Comparison of ENCODE assay signal across 9 mouse cellular contexts in genomic region chr17:21231654-21232053, GRCm38 (mm10). TPM values are rescaled to one million over a fixed set of nuclear protein-coding genes. Genes with fewer than 3 reads are reported as not detected.
DNase-seq lines count a peak whose midpoint lies in the region; ATAC-seq and TF ChIP-seq lines count a peak whose summit lies in the region.
"Had no signal": no experiment of that assay in that cellular context is flagged by ENCODE, and none has a peak within 500 bp of the region (broad histone marks: within the 10 kb centered on the region; RNA-seq: fewer than 3 reads in every experiment).

No protein-coding gene starts in this region.

- DNase-seq in cerebellum, adult 11 months, result peak; percentile 0
- no peak for DNase-seq in cerebellum, adult 9-11 months
- DNase-seq in urinary bladder, postnatal 25 days (ENCODE audit: low spot score), result peak; percentile 31
- no peak for DNase-seq in urinary bladder, postnatal 10 days (ENCODE audit: low spot score)
- peak; percentile 35 for DNase-seq in forebrain, embryonic 14.5 days (ENCODE audit: low spot score)
- peak; percentile 3 to 53 for DNase-seq in layer of hippocampus, adult 8-10 months (ENCODE audit: low spot score in 2 of 2)
- DNase-seq in lung, postnatal 0 days (ENCODE audit: low spot score), result peak; percentile 39
- DNase-seq in spleen, adult 18-20 months, result peak; percentile 24 to 58

- no peak for TF ChIP-seq EP300 in lung, postnatal 0 days (IDR thresholded peaks at IDR 0.05)

- no peak for ATAC-seq in forebrain, embryonic 14.5 days
- no peak for ATAC-seq in lung, postnatal 0 days

- peak; percentile 66 for TF ChIP-seq CTCF in lung, postnatal 0 days (IDR thresholded peaks at IDR 0.05)

- no peaks in the 10 kb centered on the region for H3K27me3 ChIP-seq in forebrain, embryonic 14.5 days (replicated peaks; ENCODE audit: control insufficient read depth, insufficient read depth, low read length)
- H3K27me3 ChIP-seq in lung, postnatal 0 days (replicated peaks; ENCODE audit: insufficient read depth, low read length), result no peaks in the 10 kb centered on the region
- H3K27me3 ChIP-seq: limb, embryonic 15.5 days had no signal

- H3K4me2 ChIP-seq in forebrain, embryonic 14.5 days (ENCODE audit: low read length), result no peak overlapping the region
- H3K4me2 ChIP-seq in lung, postnatal 0 days (replicated peaks; ENCODE audit: low read depth, low read length), result no peak overlapping the region
- H3K4me2 ChIP-seq: limb, embryonic 15.5 days had no signal

- H3K4me1 ChIP-seq in forebrain, embryonic 14.5 days (ENCODE audit: control insufficient read depth, insufficient read depth, low read length), result no peaks in the 10 kb centered on the region
- no peaks in the 10 kb centered on the region for H3K4me1 ChIP-seq in lung, postnatal 0 days (ENCODE audit: insufficient read depth, low read depth, low read length)
- H3K4me1 ChIP-seq: limb, embryonic 15.5 days had no signal

- no peak overlapping the region for H3K9ac ChIP-seq in forebrain, embryonic 14.5 days (ENCODE audit: low read length)
- no peak overlapping the region for H3K9ac ChIP-seq in lung, postnatal 0 days (replicated peaks; ENCODE audit: low read depth)
- H3K9ac ChIP-seq: limb, embryonic 15.5 days had no signal

- 30% methylated on average over 9 of the region's 9 CpGs for WGBS in forebrain, embryonic 14.5 days
- 28% methylated on average over 9 of the region's 9 CpGs for WGBS in lung, postnatal 0 days

- no peak overlapping the region for H3K27ac ChIP-seq in forebrain, embryonic 14.5 days (ENCODE audit: low read depth, low read length)
- H3K27ac ChIP-seq in lung, postnatal 0 days (ENCODE audit: low read length), result no peak overlapping the region
- H3K27ac ChIP-seq: limb, embryonic 15.5 days had no signal

- H3K4me3 ChIP-seq in forebrain, embryonic 14.5 days (ENCODE audit: low read depth, low read length), result no peak overlapping the region
- H3K4me3 ChIP-seq in lung, postnatal 0 days (ENCODE audit: low read depth, low read length), result no peak overlapping the region
- H3K4me3 ChIP-seq: limb, embryonic 15.5 days had no signal

- H3K36me3 ChIP-seq in forebrain, embryonic 14.5 days (ENCODE audit: control insufficient read depth, insufficient read depth, low read length), result no peaks in the 10 kb centered on the region
- H3K36me3 ChIP-seq in lung, postnatal 0 days (ENCODE audit: insufficient read depth, low read length), result no peaks in the 10 kb centered on the region
- H3K36me3 ChIP-seq: limb, embryonic 15.5 days had no signal

- H3K9me3 ChIP-seq in forebrain, embryonic 14.5 days (replicated peaks; ENCODE audit: control insufficient read depth, low read length), result 0 out of 2 replicates have a peak, but pooled peaks cover 2% of the 10 kb centered on the region
- H3K9me3 ChIP-seq in lung, postnatal 0 days (ENCODE audit: low read length), result no peaks in the 10 kb centered on the region
- H3K9me3 ChIP-seq: limb, embryonic 15.5 days had no signal

RNA-seq across cellular contexts. Expression of gene Vmn1r234, which starts 5.8 kb away (rescaled TPM):
- polyA plus RNA-seq in forebrain, embryonic 14.5 days (2014; fragmentation: Nextera tagmentation; extraction: Ambion mirVana), result not detected in 2 replicates
- total RNA-seq in layer of hippocampus, adult 8-10 months (2022), result not detected
- not detected in 2 replicates for polyA plus RNA-seq in lung, postnatal 0 days (2015; fragmentation: Nextera tagmentation; extraction: Ambion mirVana)
- polyA plus RNA-seq: limb, embryonic 15.5 days had no signal

RNA-seq across cellular contexts. Expression of gene Vmn1r235, which starts 24.6 kb away (rescaled TPM):
- polyA plus RNA-seq in forebrain, embryonic 14.5 days (2014; fragmentation: Nextera tagmentation; extraction: Ambion mirVana), result not detected in 2 replicates
- total RNA-seq in layer of hippocampus, adult 8-10 months (2022), result not detected
- not detected in 2 replicates for polyA plus RNA-seq in lung, postnatal 0 days (2015; fragmentation: Nextera tagmentation; extraction: Ambion mirVana)
- polyA plus RNA-seq: limb, embryonic 15.5 days had no signal

RNA-seq across cellular contexts. Expression of gene Vmn1r236, which starts 51.1 kb away (rescaled TPM):
- polyA plus RNA-seq in forebrain, embryonic 14.5 days (2014; fragmentation: Nextera tagmentation; extraction: Ambion mirVana), result not detected in 2 replicates
- total RNA-seq in layer of hippocampus, adult 8-10 months (2022), result not detected
- not detected in 2 replicates for polyA plus RNA-seq in lung, postnatal 0 days (2015; fragmentation: Nextera tagmentation; extraction: Ambion mirVana)
- polyA plus RNA-seq: limb, embryonic 15.5 days had no signal

Comparison
In these comparisons a context has a peak if more than half of its experiments do, and no peak if none do; other contexts are left out.
1. DNase-seq: peak in cerebellum, adult 11 months (single experiment), urinary bladder, postnatal 25 days (single experiment), forebrain, embryonic 14.5 days (single experiment), layer of hippocampus, adult 8-10 months (2 of 2), lung, postnatal 0 days (single experiment) and spleen, adult 18-20 months (2 of 2); none in cerebellum, adult 9-11 months (single experiment) and urinary bladder, postnatal 10 days (single experiment).